In genomic region chr17:56515690-56516410, GRCm38 (mm10) we compare ENCODE assay signal across 9 mouse cellular contexts. TPM values are rescaled to one million over a fixed set of nuclear protein-coding genes. Genes with fewer than 3 reads are reported as not detected.
DNase-seq lines count a peak whose midpoint lies in the region; ATAC-seq and TF ChIP-seq lines count a peak whose summit lies in the region.
"Had no signal": no experiment of that assay in that cellular context is flagged by ENCODE, and none has a peak within 500 bp of the region (broad histone marks: within the 10 kb centered on the region; RNA-seq: fewer than 3 reads in every experiment).

No protein-coding gene starts in this region.

- TF ChIP-seq CTCF in stomach, postnatal 0 days (IDR thresholded peaks at IDR 0.05; ENCODE audit: low read depth), result no peak

- H3K9me3 ChIP-seq in lung, embryonic 15.5 days, result no peaks in the 10 kb centered on the region
- no peaks in the 10 kb centered on the region for H3K9me3 ChIP-seq in embryonic facial prominence, embryonic 15.5 days (replicated peaks)
- H3K9me3 ChIP-seq in limb, embryonic 10.5 days (replicated peaks), result no peaks in the 10 kb centered on the region
- H3K9me3 ChIP-seq in stomach, postnatal 0 days (ENCODE audit: control insufficient read depth, low read length), result no peaks in the 10 kb centered on the region

- TF ChIP-seq EP300 in stomach, postnatal 0 days (optimal IDR thresholded peaks at IDR 0.05), result no peak

- H3K9ac ChIP-seq in lung, embryonic 15.5 days, result peak overlapping the region; percentile 27; the same call in 1 of the 2 replicates
- H3K9ac ChIP-seq in embryonic facial prominence, embryonic 15.5 days, result no peak overlapping the region
- no peak overlapping the region for H3K9ac ChIP-seq in stomach, postnatal 0 days (ENCODE audit: low read length)

- no peak for DNase-seq in lung, postnatal 4 days
- peak; percentile 44 for DNase-seq in limb, embryonic 10.5 days (ENCODE audit: low spot score)
- no peak for DNase-seq in stomach, postnatal 0 days (ENCODE audit: low spot score)
- no peak for DNase-seq in adrenal gland, postnatal 36 days
- DNase-seq in urinary bladder, postnatal 4 days (ENCODE audit: low spot score in 2 of 2), result no peak
- DNase-seq in spleen, postnatal 36 days (ENCODE audit: low spot score in 2 of 2), result no peak

- no peak overlapping the region for H3K4me3 ChIP-seq in lung, embryonic 15.5 days
- no peak overlapping the region for H3K4me3 ChIP-seq in embryonic facial prominence, embryonic 15.5 days (replicated peaks)
- H3K4me3 ChIP-seq in limb, embryonic 10.5 days, result peak overlapping the region; percentile 8; the same call in 1 of the 2 replicates
- H3K4me3 ChIP-seq in stomach, postnatal 0 days (ENCODE audit: low read depth, low read length), result no peak overlapping the region

- WGBS in lung, embryonic 15.5 days, result 6% methylated on average over 13 of the region's 13 CpGs
- WGBS in embryonic facial prominence, embryonic 15.5 days, result 6% methylated on average over 13 of the region's 13 CpGs
- 12% methylated on average over 13 of the region's 13 CpGs for WGBS in limb, embryonic 10.5 days
- WGBS in stomach, postnatal 0 days, result 9% methylated on average over 13 of the region's 13 CpGs

- H3K27me3 ChIP-seq in lung, embryonic 15.5 days, result peaks cover 45% of the 10 kb centered on the region
- H3K27me3 ChIP-seq in embryonic facial prominence, embryonic 15.5 days, result peaks cover 33% of the 10 kb centered on the region
- H3K27me3 ChIP-seq in limb, embryonic 10.5 days (ENCODE audit: low read depth, poor library complexity, severe bottlenecking), result peaks cover 56% of the 10 kb centered on the region
- H3K27me3 ChIP-seq in stomach, postnatal 0 days (ENCODE audit: control insufficient read depth, insufficient read depth, low read length), result peaks cover 15% of the 10 kb centered on the region; the same call in 1 of the 2 replicates

- peak; percentile 58; the same call in 1 of the 2 replicates for ATAC-seq in lung, embryonic 15.5 days (ENCODE audit: borderline replicate concordance, extremely low read depth, low FRiP score, low TSS enrichment)
- ATAC-seq in embryonic facial prominence, embryonic 15.5 days (ENCODE audit: insufficient number of reproducible peaks, low FRiP score, low TSS enrichment, low read depth), result peak; percentile 78
- ATAC-seq in stomach, postnatal 0 days (ENCODE audit: low FRiP score, low TSS enrichment), result peak; percentile 48; the same call in 1 of the 2 replicates

- H3K4me2 ChIP-seq in lung, embryonic 15.5 days, result peak overlapping the region; percentile 7; the same call in 1 of the 2 replicates
- H3K4me2 ChIP-seq in embryonic facial prominence, embryonic 15.5 days (replicated peaks), result peak overlapping the region; percentile 27
- H3K4me2 ChIP-seq in stomach, postnatal 0 days (replicated peaks; ENCODE audit: low read depth), result no peak overlapping the region

- no peaks in the 10 kb centered on the region for H3K36me3 ChIP-seq in lung, embryonic 15.5 days
- H3K36me3 ChIP-seq in embryonic facial prominence, embryonic 15.5 days, result no peaks in the 10 kb centered on the region
- H3K36me3 ChIP-seq in limb, embryonic 10.5 days, result no peaks in the 10 kb centered on the region
- H3K36me3 ChIP-seq in stomach, postnatal 0 days (ENCODE audit: control insufficient read depth, insufficient read depth, low read length), result no peaks in the 10 kb centered on the region

- no peak overlapping the region for H3K27ac ChIP-seq in lung, embryonic 15.5 days
- H3K27ac ChIP-seq in embryonic facial prominence, embryonic 15.5 days (replicated peaks), result peak overlapping the region; percentile 41
- H3K27ac ChIP-seq in limb, embryonic 10.5 days, result peak overlapping the region; percentile 26; the same call in 1 of the 2 replicates
- no peak overlapping the region for H3K27ac ChIP-seq in stomach, postnatal 0 days (replicated peaks)

- peaks cover 23% of the 10 kb centered on the region for H3K4me1 ChIP-seq in lung, embryonic 15.5 days
- peaks cover 28% of the 10 kb centered on the region for H3K4me1 ChIP-seq in embryonic facial prominence, embryonic 15.5 days
- H3K4me1 ChIP-seq in limb, embryonic 10.5 days, result peaks cover 29% of the 10 kb centered on the region
- 0 out of 2 replicates have a peak, but pooled peaks cover 2% of the 10 kb centered on the region for H3K4me1 ChIP-seq in stomach, postnatal 0 days (replicated peaks; ENCODE audit: control insufficient read depth, insufficient read depth)

RNA-seq across cellular contexts. Expression of gene Znrf4, which starts 3.6 kb away (rescaled TPM):
- polyA plus RNA-seq in lung, embryonic 15.5 days (2015; fragmentation: Nextera tagmentation; extraction: Ambion mirVana), result not detected in 2 replicates
- not detected in 2 replicates for polyA plus RNA-seq in embryonic facial prominence, embryonic 15.5 days (2015; fragmentation: Nextera tagmentation; extraction: Ambion mirVana)
- polyA plus RNA-seq in limb, embryonic 10.5 days (2016; fragmentation: Nextera tagmentation; extraction: Ambion mirVana), result not detected in 2 replicates
- not detected in 2 replicates for polyA plus RNA-seq in stomach, postnatal 0 days (2015; fragmentation: Nextera tagmentation; extraction: Ambion mirVana)
- not detected for total RNA-seq in adrenal gland, postnatal 36 days (2021)
- polyA plus RNA-seq: heart, embryonic 14.5 days had no signal

RNA-seq across cellular contexts. Expression of gene Gm20219, which starts 38.3 kb away (rescaled TPM):
- polyA plus RNA-seq in lung, embryonic 15.5 days (2015; fragmentation: Nextera tagmentation; extraction: Ambion mirVana), result 2.4 and 4.5 TPM in 2 replicates
- 13.1 and 16.5 TPM in 2 replicates for polyA plus RNA-seq in embryonic facial prominence, embryonic 15.5 days (2015; fragmentation: Nextera tagmentation; extraction: Ambion mirVana)
- polyA plus RNA-seq in limb, embryonic 10.5 days (2016; fragmentation: Nextera tagmentation; extraction: Ambion mirVana), result 0.58 and 1.3 TPM in 2 replicates
- polyA plus RNA-seq in stomach, postnatal 0 days (2015; fragmentation: Nextera tagmentation; extraction: Ambion mirVana), result 15.9 and 19.2 TPM in 2 replicates
- 1 to 10 TPM in 1 of 2 experiments, under 1 TPM in 1; 0.95 to 1.6 TPM for total RNA-seq in adrenal gland, postnatal 36 days (2021)

RNA-seq across cellular contexts. Expression of gene Ptprs, which starts 39.6 kb away (rescaled TPM):
- 73.4 and 77.9 TPM in 2 replicates for polyA plus RNA-seq in lung, embryonic 15.5 days (2015; fragmentation: Nextera tagmentation; extraction: Ambion mirVana)
- polyA plus RNA-seq in embryonic facial prominence, embryonic 15.5 days (2015; fragmentation: Nextera tagmentation; extraction: Ambion mirVana), result 116 and 118 TPM in 2 replicates
- 69.5 and 83.2 TPM in 2 replicates for polyA plus RNA-seq in limb, embryonic 10.5 days (2016; fragmentation: Nextera tagmentation; extraction: Ambion mirVana)
- polyA plus RNA-seq in stomach, postnatal 0 days (2015; fragmentation: Nextera tagmentation; extraction: Ambion mirVana), result 22.2 and 22.8 TPM in 2 replicates
- 100 to 1,000 TPM; 157 to 172 TPM for total RNA-seq in adrenal gland, postnatal 36 days (2021)

Comparison
In these comparisons a context has a peak if more than half of its experiments do, and no peak if none do; other contexts are left out.
1. H3K27ac ChIP-seq: peak in embryonic facial prominence, embryonic 15.5 days (single experiment) and limb, embryonic 10.5 days (single experiment); none in lung, embryonic 15.5 days (single experiment) and stomach, postnatal 0 days (single experiment).
2. Peak in every context shown above with its lines, with median percentiles within 50 percentile points of each other: ATAC-seq.